Mouse (Mus musculus) C2C12 (cell line): ENCODE measurements around the gene Bmyc.

ENCODE experiments used
- CEBPB ChIP-seq: IDR thresholded peaks from one replicate; pipeline ENCODE4 v1.6.1; 2011; ENCODE audit warnings: low read depth, mild to moderate bottlenecking, control low read depth, moderate library complexity
- CTCF ChIP-seq: IDR thresholded peaks from one replicate; pipeline ENCODE4 v1.5.1; 2011; ENCODE audit not compliant: control insufficient read depth, insufficient read depth, insufficient read length
- MAX ChIP-seq: IDR thresholded peaks from one replicate; pipeline ENCODE4 v1.6.1; 2011; ENCODE audit warnings: mild to moderate bottlenecking, control low read depth
- MYOD1 ChIP-seq: IDR thresholded peaks from one replicate; pipeline ENCODE4 v1.6.1; 2011; ENCODE audit warnings: low read depth; ENCODE audit not compliant: control insufficient read depth, insufficient read length
- MYOG ChIP-seq: IDR thresholded peaks from one replicate; pipeline ENCODE4 v1.6.1; 2011; ENCODE audit not compliant: control insufficient read depth, insufficient read length; ENCODE audit errors: extremely low read depth
- USF1 ChIP-seq: IDR thresholded peaks from one replicate; pipeline ENCODE4 v1.6.1; 2011; ENCODE audit warnings: low read depth, mild to moderate bottlenecking, control low read depth, moderate library complexity

GRCm38 (mm10) chr2:25657652-25658051 lies 48.9 kb upstream of the Bmyc start, which contains the start of gene Lcn5:
- TF ChIP-seq USF1 = no peak
- no peak for TF ChIP-seq CTCF
- TF ChIP-seq MAX = no peak
- no peak for TF ChIP-seq CEBPB
- no peak for TF ChIP-seq MYOG
- no peak for TF ChIP-seq MYOD1
